Mouse (Mus musculus): Measurements from ENCODE around the gene Mprip. TPM values are rescaled to one million over a fixed set of nuclear protein-coding genes. Genes with fewer than 3 reads are reported as not detected.

Mprip gene
- polyA plus RNA-seq, 1 experiment from 2014 or later, result 26.6 TPM

DNA sequence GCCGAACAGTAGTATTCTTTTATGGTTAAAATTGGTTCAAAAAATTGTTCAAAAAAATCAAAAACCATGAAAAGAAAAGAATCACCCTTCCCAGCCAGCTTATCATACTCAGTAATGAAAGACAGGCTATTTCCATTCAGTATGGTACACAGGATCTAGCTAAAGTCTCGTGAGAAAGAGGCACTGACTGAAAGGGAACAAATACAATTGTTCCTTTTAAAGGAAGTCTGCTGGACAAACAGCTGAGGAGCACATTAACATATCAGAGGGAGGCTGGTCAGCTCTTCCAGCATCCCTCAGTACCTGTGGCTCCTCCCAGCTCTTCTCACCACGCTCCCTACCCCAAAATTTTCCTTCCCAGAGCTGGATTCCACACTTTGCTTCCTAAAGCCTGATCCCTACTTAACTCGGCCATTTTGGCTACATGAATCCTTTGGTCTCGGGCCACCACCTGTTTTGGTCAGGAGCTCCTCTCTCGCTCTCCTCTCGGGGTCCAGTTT lies 121.0 kb downstream of the Mprip start:
- H3K4me2 ChIP-seq (ENCODE audit: low read depth, low read length), result no peak overlapping the region
- no peak for ATAC-seq (replicated peaks; ENCODE audit: extremely low read depth, insufficient read depth, low FRiP score)
- WGBS, result 78% methylated on average over 7 of the region's 7 CpGs

GRCm38 (mm10) chr11:59783591-59783990 lies 122.5 kb downstream of the Mprip start:
- WGBS, result 77% methylated on average over 6 of the region's 6 CpGs
- Histone ChIP-seq H3K27me3 (ENCODE audit: control insufficient read depth, insufficient read depth, low read length) (no peaks in the 10 kb centered on the region), H3K9ac (ENCODE audit: low read length) (no peak overlapping the region), H3K9me3 (replicated peaks; ENCODE audit: control insufficient read depth, low read length) (no peaks in the 10 kb centered on the region), H3K27ac (ENCODE audit: low read length) (no peak overlapping the region), H3K36me3 (ENCODE audit: control insufficient read depth, insufficient read depth) (no peaks in the 10 kb centered on the region), H3K4me1 (ENCODE audit: control insufficient read depth, insufficient read depth, low read length) (peaks cover 22% of the 10 kb centered on the region), H3K4me2 (ENCODE audit: low read depth, low read length) (no peak overlapping the region), H3K4me3 (ENCODE audit: low read length) (no peak overlapping the region)
- ATAC-seq (replicated peaks; ENCODE audit: extremely low read depth, insufficient read depth, low FRiP score), result no peak

More for the DNA sequence above, 121.0 kb downstream of the Mprip start:
- H3K4me1 ChIP-seq (ENCODE audit: control insufficient read depth, insufficient read depth, low read length), result peaks cover 16% of the 10 kb centered on the region
- H3K9me3 ChIP-seq (replicated peaks; ENCODE audit: control insufficient read depth, low read length), result no peaks in the 10 kb centered on the region
- no peaks in the 10 kb centered on the region for H3K27me3 ChIP-seq (ENCODE audit: control insufficient read depth, insufficient read depth, low read length)
- H3K36me3 ChIP-seq (ENCODE audit: control insufficient read depth, insufficient read depth), result peaks cover 8% of the 10 kb centered on the region
- H3K9ac ChIP-seq (ENCODE audit: low read length), result no peak overlapping the region
- no peak overlapping the region for H3K27ac ChIP-seq (ENCODE audit: low read length)
- no peak overlapping the region for H3K4me3 ChIP-seq (ENCODE audit: low read length)

DNA sequence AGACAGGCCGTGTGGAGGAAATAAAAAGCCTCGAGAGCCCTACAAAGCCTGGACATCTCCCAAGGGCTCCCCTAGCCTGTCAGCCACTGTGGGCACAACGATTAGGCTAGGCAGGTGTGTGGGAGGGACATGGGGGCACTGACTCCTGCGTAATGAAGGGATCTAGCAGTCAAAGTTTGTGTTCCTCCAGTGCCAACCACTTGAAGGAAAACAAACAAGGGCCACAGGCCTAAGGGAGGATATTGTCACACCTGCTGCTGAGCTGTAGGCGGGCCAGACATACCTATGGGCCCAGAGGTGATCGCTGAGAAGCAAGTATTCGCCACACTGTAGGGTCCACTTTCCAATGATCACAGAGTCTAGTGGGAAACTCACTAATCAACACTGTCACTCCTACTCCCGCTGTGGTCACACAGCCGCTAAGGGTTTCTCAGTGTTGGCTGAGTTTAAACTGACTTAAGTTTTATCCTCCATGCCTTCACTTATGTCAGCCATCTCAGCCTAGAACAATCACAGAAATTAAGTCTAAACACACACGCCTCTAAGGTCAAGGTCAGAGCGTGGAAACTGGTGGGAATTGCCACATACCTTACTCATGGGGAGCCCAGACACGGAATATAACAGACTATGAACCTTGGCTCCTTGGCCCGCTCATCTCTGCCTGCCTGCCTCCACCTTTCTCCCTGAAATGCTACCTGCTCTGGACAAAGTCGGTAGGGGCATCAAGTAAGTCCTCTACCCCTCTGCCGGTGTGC lies 125.5 kb downstream of the Mprip start:
- Histone ChIP-seq H3K27ac (ENCODE audit: low read length) (no peak overlapping the region), H3K27me3 (ENCODE audit: control insufficient read depth, insufficient read depth, low read length) (no peaks in the 10 kb centered on the region), H3K36me3 (ENCODE audit: control insufficient read depth, insufficient read depth) (peaks cover 3% of the 10 kb centered on the region; the same call in 1 of the 2 replicates), H3K4me2 (ENCODE audit: low read depth, low read length) (peak overlapping the region; percentile 95), H3K4me3 (ENCODE audit: low read length) (peak overlapping the region; percentile 62), H3K9me3 (replicated peaks; ENCODE audit: control insufficient read depth, low read length) (no peaks in the 10 kb centered on the region), H3K9ac (ENCODE audit: low read length) (peak overlapping the region; percentile 68), H3K4me1 (ENCODE audit: control insufficient read depth, insufficient read depth, low read length) (peaks cover 15% of the 10 kb centered on the region; the same call in 1 of the 2 replicates)
- 48% methylated on average over 15 of the region's 15 CpGs for WGBS
- ATAC-seq (replicated peaks; ENCODE audit: extremely low read depth, insufficient read depth, low FRiP score), result no peak

GRCm38 (mm10) chr11:59787199-59787781 lies 126.2 kb downstream of the Mprip start, which contains the start of gene Pld6:
TSS of gene Pld6 (minus strand) at chr11:59787645.
- ATAC-seq (replicated peaks; ENCODE audit: extremely low read depth, insufficient read depth, low FRiP score), result peak; percentile 84
- Histone ChIP-seq H3K27ac (ENCODE audit: low read length) (no peak within 1 kb of the TSS), H3K9me3 (replicated peaks; ENCODE audit: control insufficient read depth, low read length) (no peaks in the 10 kb centered on the region), H3K4me2 (ENCODE audit: low read depth, low read length) (peak within 1 kb of the TSS; percentile 95), H3K4me1 (ENCODE audit: control insufficient read depth, insufficient read depth, low read length) (peaks cover 15% of the 10 kb centered on the region; the same call in 1 of the 2 replicates), H3K9ac (ENCODE audit: low read length) (peak within 1 kb of the TSS; percentile 68), H3K36me3 (ENCODE audit: control insufficient read depth, insufficient read depth) (peaks cover 9% of the 10 kb centered on the region), H3K4me3 (ENCODE audit: low read length) (peak within 1 kb of the TSS; percentile 62), H3K27me3 (ENCODE audit: control insufficient read depth, insufficient read depth, low read length) (no peaks in the 10 kb centered on the region)
- WGBS, result under 1% methylated on average over 51 of the region's 51 CpGs

- no peak for ATAC-seq (replicated peaks; ENCODE audit: extremely low read depth, insufficient read depth, low FRiP score)
- Histone ChIP-seq H3K27ac (ENCODE audit: low read length) (no peak overlapping the region), H3K9ac (ENCODE audit: low read length) (no peak overlapping the region), H3K9me3 (replicated peaks; ENCODE audit: control insufficient read depth, low read length) (no peaks in the 10 kb centered on the region), H3K4me2 (ENCODE audit: low read depth, low read length) (no peak overlapping the region), H3K36me3 (ENCODE audit: control insufficient read depth, insufficient read depth) (peaks cover 27% of the 10 kb centered on the region), H3K4me1 (ENCODE audit: control insufficient read depth, insufficient read depth, low read length) (peaks cover 12% of the 10 kb centered on the region; the same call in 1 of the 2 replicates), H3K27me3 (ENCODE audit: control insufficient read depth, insufficient read depth, low read length) (no peaks in the 10 kb centered on the region), H3K4me3 (ENCODE audit: low read length) (no peak overlapping the region)
- WGBS, result 86% methylated on average over 1 of the region's 1 CpGs
These were observed 128.2 kb downstream of the Mprip start for GRCm38 (mm10) chr11:59789311-59789710.

DNA sequence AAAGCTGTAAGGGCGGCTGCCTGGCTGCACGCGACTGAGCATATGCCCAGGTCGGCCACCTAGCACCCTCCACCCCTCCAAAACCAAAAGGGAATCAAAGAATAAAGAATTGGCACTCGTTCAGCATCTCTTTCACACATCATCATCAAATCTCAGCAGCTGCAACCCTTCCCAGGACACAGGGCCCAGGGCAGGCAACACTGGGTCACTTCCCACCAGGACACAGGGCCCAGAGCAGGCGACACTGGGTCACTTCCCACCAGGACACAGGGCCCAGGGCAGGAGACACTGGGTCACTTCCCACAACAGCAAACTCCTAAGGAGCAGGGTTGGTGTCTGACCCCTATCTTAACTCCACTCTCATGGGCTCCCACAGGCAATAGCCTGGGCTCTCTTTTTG lies 132.3 kb downstream of the Mprip start:
- 89% methylated on average over 6 of the region's 6 CpGs for WGBS
- H3K9ac ChIP-seq (ENCODE audit: low read length), result no peak overlapping the region
- no peak overlapping the region for H3K4me2 ChIP-seq (ENCODE audit: low read depth, low read length)
- H3K27ac ChIP-seq (ENCODE audit: low read length), result no peak overlapping the region
- no peak overlapping the region for H3K4me3 ChIP-seq (ENCODE audit: low read length)
- H3K9me3 ChIP-seq (replicated peaks; ENCODE audit: control insufficient read depth, low read length), result no peaks in the 10 kb centered on the region
- no peak for ATAC-seq (replicated peaks; ENCODE audit: extremely low read depth, insufficient read depth, low FRiP score)
- no peaks in the 10 kb centered on the region for H3K4me1 ChIP-seq (ENCODE audit: control insufficient read depth, insufficient read depth, low read length)
- no peaks in the 10 kb centered on the region for H3K27me3 ChIP-seq (ENCODE audit: control insufficient read depth, insufficient read depth, low read length)
- H3K36me3 ChIP-seq (ENCODE audit: control insufficient read depth, insufficient read depth), result peaks cover 60% of the 10 kb centered on the region

DNA sequence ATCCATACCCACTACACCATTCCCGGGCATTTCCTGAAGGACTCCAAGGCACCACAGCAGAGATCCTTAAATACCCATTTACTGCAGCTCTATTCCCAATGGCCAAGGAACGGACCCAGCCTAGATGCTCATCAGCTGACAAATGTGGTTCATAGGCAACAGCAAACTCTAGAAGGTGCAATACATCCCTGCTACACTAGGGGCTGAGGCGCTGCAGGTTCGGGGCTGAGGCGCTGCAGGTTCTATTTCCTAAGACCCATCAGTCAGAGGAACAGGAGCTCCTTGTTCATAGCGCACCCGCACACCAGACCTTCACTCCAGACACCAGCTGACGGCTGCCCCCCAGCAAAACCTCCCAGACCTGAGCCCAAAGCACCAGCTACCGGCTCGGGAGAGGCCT lies 139.3 kb downstream of the Mprip start:
- no peak for ATAC-seq (replicated peaks; ENCODE audit: extremely low read depth, insufficient read depth, low FRiP score)
- peaks cover 77% of the 10 kb centered on the region for H3K36me3 ChIP-seq (ENCODE audit: control insufficient read depth, insufficient read depth)
- no peak overlapping the region for H3K9ac ChIP-seq (ENCODE audit: low read length)
- no peak overlapping the region for H3K4me2 ChIP-seq (ENCODE audit: low read depth, low read length)
- H3K4me3 ChIP-seq (ENCODE audit: low read length), result no peak overlapping the region
- no peaks in the 10 kb centered on the region for H3K9me3 ChIP-seq (replicated peaks; ENCODE audit: control insufficient read depth, low read length)
- H3K4me1 ChIP-seq (ENCODE audit: control insufficient read depth, insufficient read depth, low read length), result no peaks in the 10 kb centered on the region
- H3K27ac ChIP-seq (ENCODE audit: low read length), result no peak overlapping the region
- H3K27me3 ChIP-seq (ENCODE audit: control insufficient read depth, insufficient read depth, low read length), result no peaks in the 10 kb centered on the region
- 92% methylated on average over 10 of the region's 10 CpGs for WGBS

GRCm38 (mm10) chr11:59801881-59802280 lies 140.8 kb downstream of the Mprip start:
- Histone ChIP-seq H3K4me1 (ENCODE audit: control insufficient read depth, insufficient read depth, low read length) (no peaks in the 10 kb centered on the region), H3K9me3 (replicated peaks; ENCODE audit: control insufficient read depth, low read length) (no peaks in the 10 kb centered on the region), H3K27me3 (ENCODE audit: control insufficient read depth, insufficient read depth, low read length) (no peaks in the 10 kb centered on the region), H3K36me3 (ENCODE audit: control insufficient read depth, insufficient read depth) (peaks cover 79% of the 10 kb centered on the region), H3K27ac (ENCODE audit: low read length) (no peak overlapping the region), H3K4me3 (ENCODE audit: low read length) (no peak overlapping the region), H3K4me2 (ENCODE audit: low read depth, low read length) (no peak overlapping the region), H3K9ac (ENCODE audit: low read length) (no peak overlapping the region)
- 93% methylated on average over 8 of the region's 8 CpGs for WGBS
- ATAC-seq (replicated peaks; ENCODE audit: extremely low read depth, insufficient read depth, low FRiP score), result no peak

DNA sequence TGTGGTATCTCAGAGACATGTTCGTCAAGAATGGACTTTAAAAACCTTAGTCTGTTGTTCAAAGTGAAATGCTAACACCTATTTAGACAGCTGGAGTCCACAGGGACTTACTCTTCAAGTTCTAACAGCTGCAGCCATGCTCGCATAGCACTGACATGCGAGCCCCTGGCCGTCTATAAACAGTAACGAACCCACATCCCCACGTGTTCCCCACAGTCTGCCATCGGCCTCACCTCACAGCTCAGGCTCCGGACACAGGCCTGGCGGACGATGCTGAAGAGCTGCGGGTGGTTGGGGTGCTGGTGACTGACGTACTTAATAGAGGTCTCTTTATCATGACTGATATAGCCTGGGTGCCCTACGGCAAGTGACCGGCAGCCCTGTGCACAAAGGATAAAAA lies 142.4 kb downstream of the Mprip start:
- Histone ChIP-seq H3K27ac (ENCODE audit: low read length) (no peak overlapping the region), H3K9ac (ENCODE audit: low read length) (no peak overlapping the region), H3K4me3 (ENCODE audit: low read length) (no peak overlapping the region), H3K4me1 (ENCODE audit: control insufficient read depth, insufficient read depth, low read length) (peaks cover 2% of the 10 kb centered on the region), H3K36me3 (ENCODE audit: control insufficient read depth, insufficient read depth) (peaks cover 66% of the 10 kb centered on the region), H3K4me2 (ENCODE audit: low read depth, low read length) (no peak overlapping the region), H3K9me3 (replicated peaks; ENCODE audit: control insufficient read depth, low read length) (no peaks in the 10 kb centered on the region), H3K27me3 (ENCODE audit: control insufficient read depth, insufficient read depth, low read length) (no peaks in the 10 kb centered on the region)
- ATAC-seq (replicated peaks; ENCODE audit: extremely low read depth, insufficient read depth, low FRiP score), result no peak
- 79% methylated on average over 14 of the region's 14 CpGs for WGBS
